Mouse (Mus musculus) naive thymus-derived CD4-positive, alpha-beta T cell, adult 5 months (primary cell): ENCODE results near the gene Wfdc11. TPM values are rescaled to one million over a fixed set of nuclear protein-coding genes. Genes with fewer than 3 reads are reported as not detected.

Source experiments
- polyA plus RNA-seq: library from polyadenylated mRNA; unstranded; fragments of 100-300 nt; shearing (Covaris generic); gene quantifications from one replicate; pipeline ENCODE4 v1.2.1, GENCODE M21; 2017

The Wfdc11 gene
- not detected for polyA plus RNA-seq

GRCm38 (mm10) chr2:164673987-164674386 lies at the start of gene Wfdc11:
TSS of gene Wfdc11 (minus strand) at chr2:164674087.

GRCm38 (mm10) chr2:164715005-164715404 lies 41.1 kb upstream of the Wfdc11 start, which contains the start of gene Spint5:
TSS of gene Spint5 (plus strand) at chr2:164715305.

GRCm38 (mm10) chr2:164698201-164698600 lies 24.3 kb upstream of the Wfdc11 start, which contains the start of gene Spint4:
TSS of gene Spint4 (plus strand) at chr2:164698501.

GRCm38 (mm10) chr2:164684807-164685206 lies 10.9 kb upstream of the Wfdc11 start, which contains the start of gene Wfdc13:
TSS of gene Wfdc13 (plus strand) at chr2:164685107.

GRCm38 (mm10) chr2:164656483-164656882 lies 17.4 kb downstream of the Wfdc11 start, which contains the start of gene Wfdc9:
TSS of gene Wfdc9 (minus strand) at chr2:164656583.

GRCm38 (mm10) chr2:164655858-164656257 lies 18.0 kb downstream of the Wfdc11 start, which contains the start of gene Wfdc10:
TSS of gene Wfdc10 (plus strand) at chr2:164656046.

GRCm38 (mm10) chr2:164638696-164639095 lies 35.2 kb downstream of the Wfdc11 start, which contains the start of gene Wfdc16:
TSS of gene Wfdc16 (minus strand) at chr2:164638796.

GRCm38 (mm10) chr2:164613471-164613870 lies 60.4 kb downstream of the Wfdc11 start, which contains the start of the genes Wfdc6b and Wfdc8:
TSS of gene Wfdc6b (plus strand) at chr2:164613522.
TSS of gene Wfdc8 (minus strand) at chr2:164613626.

Other genes with a start within 250 kb of the Wfdc11 start
- 0.32 TPM for gene Sdc4, start 230.2 kb downstream of the Wfdc11 start, polyA plus RNA-seq
- 101 TPM for gene Sys1, start 217.1 kb downstream of the Wfdc11 start, polyA plus RNA-seq
- 5.4 TPM for gene Gm20458, start 213.1 kb downstream of the Wfdc11 start, polyA plus RNA-seq
- gene Trp53tg5, start 200.4 kb downstream of the Wfdc11 start, polyA plus RNA-seq: not detected
- gene Dbndd2, start 188.0 kb downstream of the Wfdc11 start, polyA plus RNA-seq: 0.53 TPM
- 16.2 TPM for gene Pigt, start 176.6 kb downstream of the Wfdc11 start, polyA plus RNA-seq
- gene Wfdc2, start 111.7 kb downstream of the Wfdc11 start, polyA plus RNA-seq: not detected
- gene Spint3, start 100.6 kb downstream of the Wfdc11 start, polyA plus RNA-seq: not detected
- not detected for gene Wfdc6a, start 88.6 kb downstream of the Wfdc11 start, polyA plus RNA-seq
- gene Eppin, start 80.5 kb downstream of the Wfdc11 start, polyA plus RNA-seq: not detected
- not detected for gene Wfdc6b, start 60.6 kb downstream of the Wfdc11 start, polyA plus RNA-seq
- not detected for gene Wfdc8, start 60.5 kb downstream of the Wfdc11 start, polyA plus RNA-seq
- not detected for gene Wfdc16, start 35.3 kb downstream of the Wfdc11 start, polyA plus RNA-seq
- not detected for gene Wfdc10, start 18.0 kb downstream of the Wfdc11 start, polyA plus RNA-seq
- gene Wfdc9, start 17.5 kb downstream of the Wfdc11 start, polyA plus RNA-seq: not detected
- gene Wfdc13, start 11.0 kb upstream of the Wfdc11 start, polyA plus RNA-seq: not detected
- not detected for gene Spint4, start 24.4 kb upstream of the Wfdc11 start, polyA plus RNA-seq
- gene Spint5, start 41.2 kb upstream of the Wfdc11 start, polyA plus RNA-seq: not detected
- gene Wfdc3, start 71.8 kb upstream of the Wfdc11 start, polyA plus RNA-seq: not detected
- 68.5 TPM for gene Dnttip1, start 71.9 kb upstream of the Wfdc11 start, polyA plus RNA-seq
- gene Ube2c, start 95.8 kb upstream of the Wfdc11 start, polyA plus RNA-seq: 0.45 TPM
- gene Tnnc2, start 105.9 kb upstream of the Wfdc11 start, polyA plus RNA-seq: not detected
- gene Snx21, start 111.7 kb upstream of the Wfdc11 start, polyA plus RNA-seq: 5.0 TPM
- 24.1 TPM for gene Acot8, start 130.8 kb upstream of the Wfdc11 start, polyA plus RNA-seq
- 2.2 TPM for gene Zswim3, start 131.0 kb upstream of the Wfdc11 start, polyA plus RNA-seq
- gene Zswim1, start 148.6 kb upstream of the Wfdc11 start, polyA plus RNA-seq: 21.6 TPM
- gene Spata25, start 154.4 kb upstream of the Wfdc11 start, polyA plus RNA-seq: not detected
- gene Ctsa, start 158.8 kb upstream of the Wfdc11 start, polyA plus RNA-seq: 109 TPM
- gene Neurl2, start 159.4 kb upstream of the Wfdc11 start, polyA plus RNA-seq: 1.9 TPM
- gene Pltp, start 183.6 kb upstream of the Wfdc11 start, polyA plus RNA-seq: 0.31 TPM
- gene Pcif1, start 205.2 kb upstream of the Wfdc11 start, polyA plus RNA-seq: 160 TPM
- gene Zfp335, start 237.7 kb upstream of the Wfdc11 start, polyA plus RNA-seq: 48.9 TPM